Mouse (Mus musculus): ENCODE results near the gene Sf3a1. TPM values are rescaled to one million over a fixed set of nuclear protein-coding genes. Genes with fewer than 3 reads are reported as not detected.
"Not testable (repeated sequence)": the region's sequence is repeated elsewhere in the genome, so short reads cannot be mapped to it uniquely, and the experiment has no call there.

Gene Sf3a1
- polyA plus RNA-seq, 1 experiment from 2014 or later = 51.9 TPM

DNA sequence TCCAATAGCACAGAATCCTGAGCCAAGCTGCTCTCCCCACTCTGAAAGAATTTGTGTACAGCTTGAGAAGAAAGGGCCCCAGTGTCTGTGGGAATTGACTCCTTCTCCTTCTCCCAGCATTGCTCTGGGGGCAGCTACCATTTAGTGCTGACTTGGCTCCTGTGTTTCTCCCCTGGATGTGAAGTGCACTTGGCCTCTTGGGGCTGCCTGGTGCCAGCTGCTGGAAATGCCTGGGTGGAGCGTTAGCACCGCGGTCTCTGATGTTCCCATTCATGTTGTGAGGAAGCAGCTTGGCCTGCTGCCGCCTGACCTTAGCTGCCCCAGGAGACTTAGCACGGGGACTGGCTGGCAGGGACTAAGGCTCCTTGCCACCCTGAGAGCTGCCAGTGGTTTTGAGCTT, 14.4 kb downstream of the Sf3a1 start:
- no peaks in the 10 kb centered on the region for H3K27me3 ChIP-seq
- H3K9me3 ChIP-seq = no peaks in the 10 kb centered on the region
- 89% methylated on average over 5 of the region's 5 CpGs for WGBS
- no peak overlapping the region for H3K4me2 ChIP-seq (replicated peaks)
- peaks cover 99% of the 10 kb centered on the region for H3K36me3 ChIP-seq
- H3K27ac ChIP-seq (replicated peaks) = no peak overlapping the region
- H3K9ac ChIP-seq (replicated peaks) = no peak overlapping the region
- ATAC-seq (replicated peaks) = no peak
- no peak overlapping the region for H3K4me3 ChIP-seq
- H3K4me1 ChIP-seq = no peaks in the 10 kb centered on the region

DNA sequence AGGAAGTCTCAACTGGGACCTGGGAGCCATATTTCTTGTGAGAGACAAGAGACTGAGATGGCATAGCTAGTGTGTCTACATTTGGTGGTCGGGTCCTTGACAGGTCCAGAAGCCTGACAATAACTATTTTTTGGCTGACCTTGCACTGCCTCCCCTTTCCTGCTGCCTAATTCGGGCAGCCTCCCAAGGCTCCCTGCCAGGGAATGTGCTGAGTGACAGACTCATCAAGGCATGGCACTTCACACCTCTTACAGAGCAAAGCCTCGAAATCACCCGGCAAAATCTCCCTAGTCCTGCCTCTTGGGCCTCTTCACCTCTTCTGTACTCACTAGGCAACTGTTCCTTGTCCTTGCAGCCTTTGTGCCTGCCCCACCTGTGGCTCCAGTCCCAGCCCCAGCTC, 17.6 kb downstream of the Sf3a1 start:
- Histone ChIP-seq H3K9ac (replicated peaks) (no peak overlapping the region), H3K36me3 (peaks cover 98% of the 10 kb centered on the region), H3K27me3 (no peaks in the 10 kb centered on the region), H3K9me3 (no peaks in the 10 kb centered on the region), H3K27ac (replicated peaks) (no peak overlapping the region), H3K4me3 (no peak overlapping the region), H3K4me1 (no peaks in the 10 kb centered on the region), H3K4me2 (replicated peaks) (no peak overlapping the region)
- ATAC-seq (replicated peaks) = no peak
- 74% methylated on average over 4 of the region's 4 CpGs for WGBS

DNA sequence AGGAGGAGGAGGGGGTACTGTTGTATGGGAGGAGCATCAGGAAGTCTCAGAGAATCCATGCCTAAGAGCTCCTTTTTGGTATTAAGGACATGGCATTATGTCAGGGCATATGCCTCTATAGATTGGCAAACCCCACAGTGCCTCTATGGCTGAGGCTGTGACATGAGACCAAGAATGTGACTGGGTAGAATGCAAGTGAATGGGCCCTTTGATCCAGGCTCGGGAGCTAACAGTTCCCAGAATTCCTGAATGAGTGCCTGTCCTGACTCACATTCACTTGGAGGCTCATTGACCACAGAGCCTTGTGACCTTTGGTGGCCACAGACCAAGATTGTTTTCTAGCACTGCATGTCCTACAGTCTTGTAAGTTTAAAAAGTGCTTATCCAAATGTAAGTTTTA, 21.9 kb downstream of the Sf3a1 start:
- H3K4me1 ChIP-seq = peaks cover 11% of the 10 kb centered on the region
- H3K27ac ChIP-seq (replicated peaks) = 0 out of 2 replicates have a peak overlapping the region, but pooled peaks have one; percentile 15
- no peaks in the 10 kb centered on the region for H3K27me3 ChIP-seq
- H3K9me3 ChIP-seq = no peaks in the 10 kb centered on the region
- 10% methylated on average over 1 of the region's 1 CpGs for WGBS
- no peak for ATAC-seq (replicated peaks)
- H3K4me2 ChIP-seq (replicated peaks) = no peak overlapping the region
- H3K9ac ChIP-seq (replicated peaks) = no peak overlapping the region
- peaks cover 62% of the 10 kb centered on the region for H3K36me3 ChIP-seq
- H3K4me3 ChIP-seq = no peak overlapping the region

- Histone ChIP-seq H3K4me1 (peaks cover 20% of the 10 kb centered on the region), H3K9me3 (no peaks in the 10 kb centered on the region), H3K4me3 (no peak overlapping the region), H3K9ac (replicated peaks) (no peak overlapping the region), H3K36me3 (peaks cover 47% of the 10 kb centered on the region), H3K4me2 (replicated peaks) (no peak overlapping the region), H3K27ac (replicated peaks) (peak overlapping the region; percentile 23; the same call in 1 of the 2 replicates), H3K27me3 (no peaks in the 10 kb centered on the region)
- no peak for ATAC-seq (replicated peaks)
Observed at GRCm38 (mm10) chr11:4183511-4183910, 23.4 kb downstream of the Sf3a1 start.

GRCm38 (mm10) chr11:4184251-4184952, 24.3 kb downstream of the Sf3a1 start:
- Histone ChIP-seq H3K27ac (replicated peaks) (no peak overlapping the region), H3K36me3 (peaks cover 38% of the 10 kb centered on the region), H3K27me3 (no peaks in the 10 kb centered on the region), H3K9me3 (no peaks in the 10 kb centered on the region), H3K4me2 (replicated peaks) (no peak overlapping the region), H3K4me1 (peaks cover 20% of the 10 kb centered on the region), H3K4me3 (no peak overlapping the region), H3K9ac (replicated peaks) (no peak overlapping the region)
- 70% methylated on average over 4 of the region's 4 CpGs for WGBS
- no peak for ATAC-seq (replicated peaks)

- H3K9ac ChIP-seq (replicated peaks); H3K4me3 ChIP-seq; H3K27ac ChIP-seq (replicated peaks); H3K9me3 ChIP-seq; ATAC-seq (replicated peaks); H3K4me2 ChIP-seq (replicated peaks); H3K27me3 ChIP-seq: not testable (repeated sequence)
- 90% methylated on average over 6 of the region's 6 CpGs for WGBS
- Histone ChIP-seq H3K36me3 (peaks cover 27% of the 10 kb centered on the region), H3K4me1 (peaks cover 24% of the 10 kb centered on the region)
Observed at GRCm38 (mm10) chr11:4185480-4185879, 25.3 kb downstream of the Sf3a1 start.

DNA sequence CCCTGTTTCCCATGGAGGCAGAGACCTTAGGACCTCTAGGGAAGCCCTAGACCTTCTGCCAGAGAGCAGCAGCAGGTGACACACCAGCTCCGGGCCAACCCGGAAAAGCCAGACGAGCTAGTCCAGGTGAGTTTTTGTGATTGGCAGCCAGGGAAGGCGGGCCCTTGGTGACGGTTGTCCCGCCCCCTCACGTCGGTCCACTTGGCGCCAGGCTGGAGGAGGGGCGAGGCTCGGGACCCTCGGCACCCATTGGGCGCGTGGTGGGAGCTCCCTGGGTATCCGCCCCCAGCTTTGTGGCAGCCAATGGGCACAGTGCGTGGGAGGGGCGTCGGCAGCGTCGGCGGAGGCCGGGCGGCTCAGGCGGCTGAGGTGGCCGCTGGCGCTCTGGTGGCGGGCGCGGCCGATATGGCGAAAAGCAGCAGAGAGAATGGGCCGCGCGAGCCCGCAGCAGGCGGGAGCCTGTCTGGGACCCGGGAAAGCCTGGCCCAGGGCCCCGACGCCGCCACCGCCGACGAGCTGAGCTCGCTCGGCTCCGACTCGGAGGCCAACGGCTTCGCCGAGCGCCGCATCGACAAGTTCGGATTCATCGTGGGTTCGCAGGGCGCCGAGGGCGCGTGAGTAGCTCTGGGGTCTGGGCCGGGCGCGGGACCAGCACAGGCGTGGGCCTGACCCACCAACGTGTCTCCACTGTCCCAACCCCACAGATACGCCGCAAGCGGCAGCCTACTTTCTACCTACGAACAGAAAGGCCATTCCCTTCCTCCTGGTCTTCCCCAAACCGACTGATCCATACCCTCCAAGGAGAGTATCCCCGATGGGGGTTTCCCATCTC, 26.6 kb downstream of the Sf3a1 start, which contains the start of gene Tbc1d10a:
TSS of gene Tbc1d10a (plus strand) at position 304 of the 832 bp plus-strand sequence.
- Histone ChIP-seq H3K36me3 (peaks cover 15% of the 10 kb centered on the region), H3K27me3 (no peaks in the 10 kb centered on the region), H3K4me3 (peak within 1 kb of the TSS; percentile 80), H3K9me3 (no peaks in the 10 kb centered on the region), H3K27ac (replicated peaks) (peak within 1 kb of the TSS; percentile 60; the same call in 1 of the 2 replicates), H3K9ac (replicated peaks) (peak within 1 kb of the TSS; percentile 76), H3K4me1 (peaks cover 24% of the 10 kb centered on the region), H3K4me2 (replicated peaks) (peak within 1 kb of the TSS; percentile 82)
- under 1% methylated on average over 70 of the region's 71 CpGs for WGBS
- ATAC-seq (replicated peaks) = peak; percentile 99

GRCm38 (mm10) chr11:4187318-4187700, 27.2 kb downstream of the Sf3a1 start:
- Histone ChIP-seq H3K4me3 (peak overlapping the region; percentile 80), H3K9me3 (no peaks in the 10 kb centered on the region), H3K9ac (replicated peaks) (peak overlapping the region; percentile 76), H3K36me3 (peaks cover 10% of the 10 kb centered on the region), H3K4me1 (peaks cover 24% of the 10 kb centered on the region), H3K27ac (replicated peaks) (0 out of 2 replicates have a peak overlapping the region, but pooled peaks have one; percentile 60), H3K4me2 (replicated peaks) (peak overlapping the region; percentile 82), H3K27me3 (no peaks in the 10 kb centered on the region)
- WGBS = 14% methylated on average over 9 of the region's 9 CpGs
- ATAC-seq (replicated peaks) = no peak

- H3K4me2 ChIP-seq (replicated peaks) = no peak overlapping the region
- peaks cover 17% of the 10 kb centered on the region for H3K4me1 ChIP-seq
- H3K9ac ChIP-seq (replicated peaks) = no peak overlapping the region
- no peak for ATAC-seq (replicated peaks)
- WGBS = 83% methylated on average over 6 of the region's 6 CpGs
- no peaks in the 10 kb centered on the region for H3K27me3 ChIP-seq
- H3K4me3 ChIP-seq = no peak overlapping the region
- no peaks in the 10 kb centered on the region for H3K9me3 ChIP-seq
- no peak overlapping the region for H3K27ac ChIP-seq (replicated peaks)
- no peaks in the 10 kb centered on the region for H3K36me3 ChIP-seq
Observed at GRCm38 (mm10) chr11:4189182-4189581, 29.0 kb downstream of the Sf3a1 start.

DNA sequence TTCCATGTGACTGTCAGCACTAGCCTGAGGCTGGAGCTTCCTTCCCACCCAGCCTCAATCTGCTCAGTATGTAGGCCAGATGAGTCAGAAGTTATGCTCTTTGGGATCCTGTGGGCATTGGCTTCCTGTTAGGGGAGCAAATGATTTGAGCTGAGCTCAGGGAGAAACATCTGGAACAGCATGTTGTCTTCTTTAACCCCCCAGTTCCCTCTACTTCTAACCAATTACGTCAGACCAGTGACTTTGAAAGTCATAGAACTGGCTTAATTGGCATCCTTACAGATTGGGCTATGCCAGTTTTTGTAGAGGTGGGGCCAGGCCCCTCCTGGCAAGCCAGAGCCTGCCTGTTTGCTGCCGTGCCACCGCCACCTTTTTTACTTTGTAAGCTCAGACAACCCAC, 30.5 kb downstream of the Sf3a1 start:
- peaks cover 17% of the 10 kb centered on the region for H3K4me1 ChIP-seq
- no peak overlapping the region for H3K4me2 ChIP-seq (replicated peaks)
- H3K4me3 ChIP-seq = no peak overlapping the region
- ATAC-seq (replicated peaks) = no peak
- no peak overlapping the region for H3K27ac ChIP-seq (replicated peaks)
- no peaks in the 10 kb centered on the region for H3K27me3 ChIP-seq
- H3K9ac ChIP-seq (replicated peaks) = no peak overlapping the region
- WGBS = 65% methylated on average over 3 of the region's 3 CpGs
- no peaks in the 10 kb centered on the region for H3K36me3 ChIP-seq
- H3K9me3 ChIP-seq = no peaks in the 10 kb centered on the region

- no peak overlapping the region for H3K4me3 ChIP-seq
- 69% methylated on average over 3 of the region's 3 CpGs for WGBS
- H3K4me1 ChIP-seq = peaks cover 7% of the 10 kb centered on the region
- no peaks in the 10 kb centered on the region for H3K27me3 ChIP-seq
- H3K9me3 ChIP-seq = no peaks in the 10 kb centered on the region
- no peak overlapping the region for H3K27ac ChIP-seq (replicated peaks)
- no peak for ATAC-seq (replicated peaks)
- no peaks in the 10 kb centered on the region for H3K36me3 ChIP-seq
- no peak overlapping the region for H3K4me2 ChIP-seq (replicated peaks)
- H3K9ac ChIP-seq (replicated peaks) = no peak overlapping the region
Observed at GRCm38 (mm10) chr11:4192757-4193156, 32.6 kb downstream of the Sf3a1 start.

GRCm38 (mm10) chr11:4193420-4193819, 33.3 kb downstream of the Sf3a1 start:
- Histone ChIP-seq H3K4me1 (0 out of 2 replicates have a peak, but pooled peaks cover 4% of the 10 kb centered on the region), H3K27ac (replicated peaks) (no peak overlapping the region), H3K27me3 (no peaks in the 10 kb centered on the region), H3K4me3 (no peak overlapping the region), H3K4me2 (replicated peaks) (no peak overlapping the region), H3K9ac (replicated peaks) (no peak overlapping the region), H3K9me3 (no peaks in the 10 kb centered on the region), H3K36me3 (no peaks in the 10 kb centered on the region)
- no peak for ATAC-seq (replicated peaks)
